Mouse (Mus musculus) duodenum, adult 2 months (tissue): ENCODE measurements around the gene Klrb1c. TPM values are rescaled to one million over a fixed set of nuclear protein-coding genes. Genes with fewer than 3 reads are reported as not detected.

Experiments used
- polyA plus RNA-seq: library from polyadenylated mRNA; depleted of rRNA; stranded (reverse); fragments of >200 nt; gene quantifications from 2 replicates; pipeline ENCODE4 v1.2.3, GENCODE M21; 2012; ENCODE audit warnings: low replicate concordance; rRNA removed

Klrb1c gene
- 0.35 TPM in 1 of 2 replicates, not detected in the other for polyA plus RNA-seq

DNA sequence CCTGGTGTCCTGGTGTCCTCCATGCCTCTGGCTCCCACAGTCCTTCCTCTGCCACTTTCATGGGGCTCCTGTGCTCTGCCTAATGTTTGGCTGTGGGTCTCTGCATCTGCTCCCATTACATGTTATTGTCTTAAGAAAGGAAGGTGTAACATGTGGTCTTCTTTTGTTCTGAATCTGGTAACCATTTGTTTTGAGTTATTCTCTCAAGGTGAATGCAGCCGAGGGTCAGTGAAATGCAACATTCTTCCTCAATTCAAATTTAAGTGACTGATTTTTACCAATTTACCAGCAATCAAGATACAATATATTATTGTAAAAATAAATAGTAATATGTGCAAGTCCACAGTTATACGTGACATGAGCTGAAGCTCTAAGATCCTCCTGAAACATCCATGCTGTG is at the start of gene Klrb1c:
Klrb1c (minus strand) TSS at position 101 of the 400 bp plus-strand sequence.

DNA sequence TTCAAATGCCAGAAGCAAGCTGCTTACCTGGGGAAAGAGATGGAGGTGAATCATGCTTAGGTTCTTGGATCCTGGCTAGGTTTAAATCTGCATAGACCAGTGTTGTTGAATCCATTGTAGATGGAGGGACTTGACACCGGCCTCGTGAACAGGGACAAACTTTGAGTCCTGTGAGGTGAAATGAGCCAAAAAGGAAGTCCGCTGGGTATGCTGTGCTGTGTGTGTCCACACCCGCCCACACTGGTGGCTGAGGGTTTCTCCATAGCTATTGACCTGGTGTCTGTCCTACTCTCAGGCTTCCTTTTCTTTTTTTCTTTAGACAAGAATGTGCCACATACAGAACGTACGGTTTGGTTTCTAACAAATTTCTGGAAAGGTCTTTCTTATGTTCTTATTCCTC is 37.1 kb upstream of the Klrb1c start, which contains the start of the genes Gm44511 and Klrb1b:
Gm44511 (minus strand) TSS at position 184 of the 400 bp plus-strand sequence.
Klrb1b (minus strand) TSS at position 200 of the 400 bp plus-strand sequence.

Other genes with a start within 250 kb of the Klrb1c start
- gene A2ml1, start 207.6 kb downstream of the Klrb1c start, polyA plus RNA-seq, result 6.1 TPM in 1 of 2 replicates, not detected in the other
- gene Klrb1a, start 165.7 kb downstream of the Klrb1c start, polyA plus RNA-seq, result 0.23 TPM in 1 of 2 replicates, not detected in the other
- 25.2 and 114 TPM in 2 replicates for gene Clec2h, start 126.8 kb downstream of the Klrb1c start, polyA plus RNA-seq
- gene Klrb1, start 66.2 kb downstream of the Klrb1c start, polyA plus RNA-seq, result not detected in 2 replicates
- gene Gm44511, start 37.1 kb upstream of the Klrb1c start, polyA plus RNA-seq, result not detected in 2 replicates
- gene Klrb1b, start 37.1 kb upstream of the Klrb1c start, polyA plus RNA-seq, result 0.13 and 0.15 TPM in 2 replicates
- not detected in 2 replicates for gene Clec2i, start 98.4 kb upstream of the Klrb1c start, polyA plus RNA-seq
- 0.17 TPM in 1 of 2 replicates, not detected in the other for gene BC035044, start 101.9 kb upstream of the Klrb1c start, polyA plus RNA-seq
- gene Clec2g, start 145.2 kb upstream of the Klrb1c start, polyA plus RNA-seq, result not detected in 2 replicates